Mouse (Mus musculus) ZHBTc4 (cell line): ENCODE results near the gene Nol7.

ENCODE experiments used
- DNase-seq: peaks from one replicate; pipeline ENCODE4 v3.0.0-alpha.2; 2011; ENCODE audit warnings: low read depth, low spot score

Nol7 gene

DNA sequence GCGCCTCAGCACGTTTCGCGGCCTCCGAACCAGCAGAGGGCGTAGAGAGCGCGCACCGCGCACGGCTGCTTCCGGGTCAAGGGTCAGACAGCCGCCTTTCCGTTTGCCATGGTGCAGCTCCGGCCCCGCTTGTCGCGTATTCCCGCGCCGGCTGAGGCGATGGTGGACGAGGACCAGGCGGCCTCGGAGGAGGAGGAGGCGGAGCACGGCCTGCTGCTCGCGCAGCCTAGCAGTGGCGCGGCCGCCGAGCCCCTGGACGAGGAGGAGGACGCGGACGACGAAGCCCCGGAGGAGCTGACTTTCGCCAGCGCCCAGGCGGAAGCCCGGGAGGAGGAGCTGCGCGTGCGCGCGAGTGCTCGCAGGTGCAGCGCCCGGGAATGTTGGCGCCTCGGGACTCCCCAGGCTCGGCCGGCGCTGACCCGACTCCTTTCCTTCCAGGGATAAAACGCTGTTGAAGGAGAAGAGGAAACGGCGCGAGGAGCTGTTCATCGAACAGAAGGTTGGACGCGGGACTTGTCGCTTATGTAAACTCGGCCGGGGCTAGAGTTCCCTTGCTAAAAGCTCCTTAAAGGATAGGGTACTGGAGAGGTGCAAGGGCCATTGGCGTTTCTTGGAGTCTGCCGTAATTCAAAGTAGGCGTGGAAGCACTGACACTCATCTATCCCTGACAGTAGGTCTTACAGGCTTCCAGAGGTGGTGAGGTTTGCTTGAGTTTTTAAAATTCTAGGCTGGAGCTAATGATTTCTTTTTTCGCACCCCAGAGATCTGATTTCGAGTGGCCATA, at the start of gene Nol7:
Gene Nol7 (plus strand): TSS at position 94 of the 784 bp plus-strand sequence.
- DNase-seq, result peak; percentile 97

GRCm38 (mm10) chr13:43349376-43349775, 48.8 kb upstream of the Nol7 start:
- DNase-seq, result peak; percentile 24

- DNase-seq, result no peak
These were observed 47.6 kb upstream of the Nol7 start for GRCm38 (mm10) chr13:43350489-43351169.

DNA sequence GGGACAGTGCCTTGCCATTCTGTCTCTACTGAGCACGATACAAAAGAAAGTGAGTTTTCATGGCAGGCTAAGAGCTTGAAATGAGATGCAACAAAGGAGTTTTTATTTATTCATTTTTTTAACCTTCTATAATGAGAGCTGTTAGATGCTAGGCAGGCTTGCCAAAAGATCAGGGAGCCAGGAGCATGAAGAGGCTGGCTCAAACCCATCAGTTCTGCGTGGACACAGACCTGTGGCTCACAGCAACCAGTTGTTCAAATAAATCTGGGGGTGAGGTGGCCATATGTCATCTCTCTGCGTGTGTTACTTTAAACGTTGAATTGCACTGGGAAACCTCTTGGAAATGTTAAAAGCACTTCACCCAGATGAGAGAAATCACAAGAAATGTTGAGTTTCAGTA, 44.8 kb upstream of the Nol7 start:
- DNase-seq, result no peak

- no peak for DNase-seq
These were observed 43.8 kb upstream of the Nol7 start for GRCm38 (mm10) chr13:43354362-43354761.

- no peak for DNase-seq
These were observed 41.7 kb upstream of the Nol7 start for GRCm38 (mm10) chr13:43356346-43357125.

- no peak for DNase-seq
These were observed 37.7 kb upstream of the Nol7 start for GRCm38 (mm10) chr13:43360534-43360933.

DNA sequence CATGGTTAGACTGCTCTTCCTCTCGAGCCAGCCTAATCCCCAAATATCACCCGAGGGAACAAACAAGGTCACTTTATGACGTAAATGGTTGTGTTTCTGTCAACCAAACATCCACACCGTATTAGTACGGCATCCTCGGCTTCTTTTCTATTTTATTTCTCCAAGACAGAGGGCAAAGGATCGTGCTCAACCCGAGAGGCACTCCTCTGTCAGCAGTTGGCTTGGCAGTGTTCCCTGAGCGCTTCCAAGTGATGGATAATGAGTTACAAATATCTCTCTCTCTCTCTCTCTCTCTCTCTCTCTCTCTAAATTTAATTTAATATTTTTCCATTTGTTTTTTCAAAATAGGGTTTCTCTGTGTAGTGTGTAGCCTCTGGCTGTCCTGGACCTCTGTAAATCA, 35.8 kb upstream of the Nol7 start:
- DNase-seq, result no peak

DNA sequence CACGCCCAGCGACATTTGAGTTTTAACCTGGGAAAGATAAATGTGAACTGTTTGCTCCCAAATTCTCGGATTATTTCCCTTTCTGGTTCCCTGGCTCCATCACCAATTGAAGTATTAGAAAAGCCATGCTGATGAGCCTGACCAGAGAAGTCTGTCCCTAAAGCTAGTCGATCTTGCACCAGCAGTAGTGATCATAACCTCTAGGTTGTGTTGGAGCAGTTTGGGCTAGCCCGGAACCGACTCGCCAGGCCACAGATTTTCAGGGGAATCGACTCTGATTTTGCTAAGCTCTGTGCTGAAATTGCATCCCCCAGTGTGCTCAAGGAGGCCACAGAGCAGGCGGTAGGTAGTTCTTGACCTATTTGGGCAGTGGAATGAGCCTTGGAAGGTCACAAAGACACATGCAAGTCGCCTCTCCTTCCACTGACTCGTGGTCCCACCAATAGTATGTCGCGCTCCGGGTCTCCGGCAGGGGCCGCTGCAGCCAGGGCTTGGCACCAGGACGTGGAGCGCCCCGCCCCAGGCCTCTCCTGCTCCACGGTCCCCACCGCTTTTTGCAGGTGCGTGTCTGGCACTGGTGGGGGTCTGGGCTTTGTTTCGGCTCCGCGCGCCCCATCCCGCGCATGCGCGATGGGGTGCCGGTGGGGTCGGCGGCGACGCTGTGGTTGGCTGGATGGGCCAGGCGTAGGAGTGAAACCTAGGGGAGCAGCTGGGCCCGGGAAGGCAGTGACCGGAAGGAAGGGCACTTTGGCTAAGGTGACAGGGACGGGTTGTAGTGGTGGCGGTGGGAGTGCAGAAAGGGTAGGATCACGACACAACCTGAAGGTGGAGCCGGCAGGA, 33.0 kb upstream of the Nol7 start, which contains the start of gene Sirt5:
Gene Sirt5 (plus strand): TSS at position 512 of the 840 bp plus-strand sequence.
- DNase-seq, result peak; percentile 97

GRCm38 (mm10) chr13:43365825-43366184, 32.4 kb upstream of the Nol7 start:
- DNase-seq, result no peak

DNA sequence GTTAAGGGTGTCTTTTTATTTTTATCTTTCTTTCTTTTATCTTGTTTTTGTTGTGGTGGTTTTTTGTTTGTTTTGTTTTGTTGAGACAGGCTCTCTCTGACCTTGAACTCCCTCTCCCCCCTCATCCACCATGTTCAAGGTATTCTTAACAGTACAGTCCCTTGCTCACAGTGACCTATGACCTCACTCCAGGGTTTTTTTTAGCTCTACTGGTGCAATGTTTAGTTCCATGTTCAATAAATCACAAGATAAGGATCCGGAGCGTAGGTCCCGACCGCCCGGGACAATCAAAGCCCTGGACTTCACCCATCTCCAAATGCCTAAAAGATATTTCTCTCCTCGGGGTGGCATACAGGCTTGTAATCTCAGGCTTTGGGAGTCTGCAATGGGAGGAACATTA, 28.1 kb upstream of the Nol7 start:
- DNase-seq, result no peak

DNA sequence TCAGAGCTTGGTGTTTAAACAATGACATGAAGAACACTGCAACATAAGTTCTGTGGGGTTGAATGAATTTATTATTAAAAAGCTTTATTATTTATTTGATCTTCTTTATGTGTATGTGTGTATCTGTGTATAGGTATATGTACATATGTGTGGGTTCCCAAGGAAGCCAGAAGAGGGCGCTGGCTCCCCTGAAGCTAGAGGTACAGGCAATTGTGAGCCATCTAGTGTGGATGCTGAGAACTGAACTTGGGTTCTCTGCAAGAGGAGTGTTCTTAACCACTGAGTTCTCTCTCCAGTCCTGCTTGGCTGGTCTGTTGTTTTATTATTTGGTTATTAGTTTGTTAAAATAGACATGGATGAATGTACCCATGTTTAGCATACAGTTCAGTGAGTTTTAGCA, 25.3 kb upstream of the Nol7 start:
- peak; percentile 67 for DNase-seq

GRCm38 (mm10) chr13:43374205-43374604, 24.0 kb upstream of the Nol7 start:
- DNase-seq, result no peak

DNA sequence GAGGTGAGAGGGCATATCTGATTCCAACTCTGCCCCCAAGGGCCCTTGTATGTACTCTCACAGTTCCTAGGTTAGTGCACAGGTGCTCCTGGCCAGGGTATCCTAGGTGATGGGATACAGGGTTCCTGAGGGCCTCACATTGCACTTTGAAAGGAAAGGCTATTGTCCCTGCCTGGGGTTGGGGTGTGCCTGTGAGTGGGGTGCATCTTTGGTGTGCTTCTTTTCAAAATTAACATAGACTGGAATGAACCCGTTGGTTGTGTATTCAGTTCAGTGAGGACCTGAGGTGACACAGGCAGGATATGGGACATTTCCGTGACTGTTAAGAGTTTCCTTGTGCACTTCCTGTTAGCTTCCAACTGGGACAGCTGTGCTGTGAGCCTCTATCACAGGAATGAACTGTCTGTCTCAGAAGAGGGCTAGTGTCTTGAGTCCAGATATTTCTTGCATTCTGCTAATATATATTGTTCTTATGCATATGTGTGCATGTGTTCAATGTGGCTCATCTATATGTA, 23.2 kb upstream of the Nol7 start:
- no peak for DNase-seq

DNA sequence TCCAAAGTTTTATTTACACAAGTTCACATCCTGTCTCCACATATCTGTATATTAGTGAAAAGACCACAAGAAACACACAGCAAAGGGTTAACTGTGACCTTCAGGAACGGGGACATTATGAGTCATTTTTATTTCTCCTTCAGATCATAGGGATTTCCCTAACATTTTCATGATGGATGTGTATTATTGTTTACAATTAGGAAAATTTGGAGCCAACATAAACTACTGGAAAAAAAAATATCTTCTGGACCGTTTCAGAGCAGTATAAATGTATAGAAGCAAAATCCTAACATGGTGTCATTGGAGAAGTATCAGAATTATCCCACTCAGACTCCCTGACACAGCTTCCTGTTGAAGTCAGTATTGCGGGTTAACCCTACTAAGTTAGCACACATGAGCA, 18.2 kb upstream of the Nol7 start:
- DNase-seq, result no peak

DNA sequence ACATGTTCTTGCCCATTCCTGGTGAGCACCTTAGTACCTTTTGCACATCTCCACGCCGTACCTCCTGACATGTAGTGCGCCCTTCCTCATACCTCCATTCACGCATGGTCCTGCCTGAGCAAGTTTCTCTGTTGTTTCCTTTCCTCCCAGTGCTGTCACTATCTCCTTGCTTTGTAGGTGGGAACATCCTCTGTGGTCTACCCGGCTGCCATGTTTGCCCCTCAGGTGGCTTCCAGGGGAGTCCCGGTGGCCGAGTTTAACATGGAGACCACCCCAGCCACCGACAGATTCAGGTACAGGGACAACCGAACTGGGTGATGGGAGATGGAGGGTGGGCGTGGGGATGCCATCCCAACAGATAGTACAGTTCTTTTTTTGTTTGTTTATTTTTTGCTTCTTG, 12.9 kb upstream of the Nol7 start:
- no peak for DNase-seq

GRCm38 (mm10) chr13:43397700-43398296, 392 bp upstream of the Nol7 start:
- no peak for DNase-seq

GRCm38 (mm10) chr13:43399576-43399975, 1.4 kb downstream of the Nol7 start:
- no peak for DNase-seq

DNA sequence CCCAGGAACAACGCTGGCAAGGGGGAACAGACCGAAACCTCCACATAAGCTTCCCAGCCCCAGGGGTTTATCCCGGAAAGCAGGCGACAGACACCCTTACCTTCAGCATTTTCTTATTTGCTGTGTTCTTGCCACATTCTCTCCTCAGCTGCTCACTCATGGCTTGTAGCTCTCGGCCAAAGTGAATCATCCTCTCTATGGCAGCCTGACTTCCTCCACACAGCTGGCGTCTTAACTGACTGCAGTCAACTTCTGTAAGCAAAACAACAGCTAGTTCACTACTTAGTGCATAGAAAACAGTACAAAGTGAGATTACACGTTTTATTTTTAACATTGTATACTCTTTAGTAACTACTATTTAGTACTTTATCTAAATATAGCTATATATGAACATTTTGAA, 14.1 kb downstream of the Nol7 start:
- DNase-seq, result no peak

- no peak for DNase-seq
These were observed 15.4 kb downstream of the Nol7 start for GRCm38 (mm10) chr13:43413611-43414010.

- no peak for DNase-seq
These were observed 17.1 kb downstream of the Nol7 start for GRCm38 (mm10) chr13:43415249-43415648.
